Mouse (Mus musculus): Measurements from ENCODE around the gene Frmpd1.

- no peak for TF ChIP-seq POLR2A (IDR thresholded peaks at IDR 0.05; ENCODE audit: low read depth, low read length)
- TF ChIP-seq CTCF (IDR thresholded peaks at IDR 0.05; ENCODE audit: extremely low read depth, insufficient read length, insufficient replicate concordance, low read depth, low read length), result no peak
These were observed 56.7 kb downstream of the Frmpd1 start for GRCm38 (mm10) chr4:45241330-45241729.

Measured in small intestine, adult 2 months (tissue).